Mouse (Mus musculus) embryonic facial prominence, embryonic 10.5 days (tissue): ENCODE data around the gene Cks2. TPM values are rescaled to one million over a fixed set of nuclear protein-coding genes. Genes with fewer than 3 reads are reported as not detected.
"Not testable (repeated sequence)": the region's sequence is repeated elsewhere in the genome, so short reads cannot be mapped to it uniquely, and the experiment has no call there.

ENCODE experiments used
- DNase-seq: peaks from one replicate; pipeline ENCODE4 v3.0.0-alpha.2; 2017; ENCODE audit warnings: low spot score
- H3K27ac ChIP-seq: fragments of 300-500 bp; sonication (generic); replicated peaks from 2 replicates; pipeline ENCODE4 v1.5.1; 2016; ENCODE audit warnings: mild to moderate bottlenecking
- H3K27me3 ChIP-seq: fragments of 300-500 bp; sonication (generic); replicated peaks from 2 replicates; pipeline ENCODE4 v1.6.1; 2016; ENCODE audit warnings: low read depth, mild to moderate bottlenecking; ENCODE audit not compliant: poor library complexity, severe bottlenecking
- H3K36me3 ChIP-seq: fragments of 300-500 bp; sonication (generic); replicated peaks from 2 replicates; pipeline ENCODE4 v1.6.1; 2016; ENCODE audit warnings: mild to moderate bottlenecking, moderate library complexity
- H3K4me1 ChIP-seq: fragments of 300-500 bp; sonication (generic); 2 replicates; pipeline ENCODE4 v1.6.1; 2016
- H3K4me3 ChIP-seq: fragments of 300-500 bp; sonication (generic); 2 replicates; pipeline ENCODE4 v1.5.1; 2016; ENCODE audit warnings: mild to moderate bottlenecking, moderate library complexity
- H3K9me3 ChIP-seq: fragments of 300-500 bp; sonication (generic); 2 replicates; pipeline ENCODE4 v1.6.1; 2016; ENCODE audit warnings: mild to moderate bottlenecking
- WGBS: fragments of 180-500 bp; shearing (Covaris S2); methylation state at CpG from one replicate; pipeline ENCODE4 v1.1.7; 2016; 5-methylcytosine and 5-hydroxymethylcytosine counted together
- polyA plus RNA-seq: library from polyadenylated mRNA; unstranded; fragments of >200 nt; fragmentation: Nextera tagmentation; extraction: Ambion mirVana; gene quantifications from 2 replicates; pipeline ENCODE4 v1.2.1, GENCODE M21; 2016

Gene Cks2
- polyA plus RNA-seq, 1 experiment from 2014 or later: 384 TPM

DNA sequence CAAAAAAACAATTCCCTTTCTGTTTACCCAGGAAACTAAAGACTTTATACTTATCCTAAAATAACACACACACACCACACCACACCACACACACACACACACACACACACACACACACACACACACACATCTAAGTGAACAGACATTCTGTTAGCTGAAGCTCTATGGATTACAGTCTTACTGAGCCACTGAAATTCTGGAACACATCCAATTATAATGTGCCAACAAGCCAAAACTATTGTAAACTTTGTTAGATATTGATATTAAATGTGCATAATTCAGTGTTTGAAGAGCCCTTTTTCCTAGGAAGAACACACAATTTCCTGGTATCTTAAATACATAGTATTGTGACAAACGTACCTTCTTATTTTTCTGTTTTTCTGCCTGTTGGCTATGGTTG lies 27.7 kb upstream of the Cks2 start:
- WGBS: 50% methylated on average over 1 of the region's 1 CpGs
- no peaks in the 10 kb centered on the region for H3K27me3 ChIP-seq
- H3K4me1 ChIP-seq: peaks cover 25% of the 10 kb centered on the region
- DNase-seq: no peak
- H3K27ac ChIP-seq: no peak overlapping the region
- H3K4me3 ChIP-seq: no peak overlapping the region
- no peaks in the 10 kb centered on the region for H3K9me3 ChIP-seq
- H3K36me3 ChIP-seq: no peaks in the 10 kb centered on the region

- no peaks in the 10 kb centered on the region for H3K9me3 ChIP-seq
- peak; percentile 78 for DNase-seq
- H3K27me3 ChIP-seq: no peaks in the 10 kb centered on the region
- no peak overlapping the region for H3K4me3 ChIP-seq
- H3K27ac ChIP-seq: no peak overlapping the region
- WGBS: 18% methylated on average over 6 of the region's 6 CpGs
- peaks cover 25% of the 10 kb centered on the region for H3K4me1 ChIP-seq
- no peaks in the 10 kb centered on the region for H3K36me3 ChIP-seq
These were observed 27.2 kb upstream of the Cks2 start for GRCm38 (mm10) chr13:51617861-51618260.

DNA sequence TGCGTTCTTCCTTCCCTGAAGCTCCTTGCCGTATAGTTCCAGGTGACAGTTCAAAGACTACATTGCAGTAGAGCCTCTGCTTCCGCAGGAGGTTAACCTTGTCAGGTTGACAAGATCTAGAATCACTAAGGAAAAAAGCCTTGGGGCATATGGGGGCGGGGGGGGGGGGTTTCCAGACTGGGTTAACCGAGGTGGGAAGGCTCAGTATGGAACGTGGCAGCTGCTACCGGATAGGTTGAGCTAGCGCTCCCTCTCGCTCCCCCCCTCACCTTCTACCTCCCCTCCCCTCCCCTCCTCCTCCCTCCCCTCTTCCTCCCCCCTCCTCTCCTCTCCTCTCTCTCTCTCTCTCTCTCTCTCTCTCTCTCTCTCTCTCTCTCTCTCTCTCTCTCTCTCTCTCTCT lies 26.4 kb upstream of the Cks2 start:
- Histone ChIP-seq H3K9me3 (no peaks in the 10 kb centered on the region), H3K4me1 (peaks cover 25% of the 10 kb centered on the region), H3K27me3 (no peaks in the 10 kb centered on the region), H3K4me3 (no peak overlapping the region; the same call in 1 of the 2 replicates), H3K27ac (no peak overlapping the region), H3K36me3 (no peaks in the 10 kb centered on the region)
- 26% methylated on average over 9 of the region's 9 CpGs for WGBS
- DNase-seq: no peak

- Histone ChIP-seq H3K4me1 (peaks cover 10% of the 10 kb centered on the region), H3K36me3 (no peaks in the 10 kb centered on the region), H3K4me3 (no peak overlapping the region), H3K27ac (no peak overlapping the region), H3K27me3 (no peaks in the 10 kb centered on the region), H3K9me3 (no peaks in the 10 kb centered on the region)
- 89% methylated on average over 5 of the region's 5 CpGs for WGBS
- DNase-seq: no peak
These were observed 22.4 kb upstream of the Cks2 start for GRCm38 (mm10) chr13:51622626-51623025.

- H3K36me3 ChIP-seq: no peaks in the 10 kb centered on the region
- 81% methylated on average over 2 of the region's 2 CpGs for WGBS
- no peak overlapping the region for H3K4me3 ChIP-seq
- H3K9me3 ChIP-seq: no peaks in the 10 kb centered on the region
- no peak overlapping the region for H3K27ac ChIP-seq
- H3K27me3 ChIP-seq: no peaks in the 10 kb centered on the region
- H3K4me1 ChIP-seq: peaks cover under 1% of the 10 kb centered on the region
- no peak for DNase-seq
These were observed 21.4 kb upstream of the Cks2 start for GRCm38 (mm10) chr13:51623678-51624077.

- Histone ChIP-seq H3K27ac (no peak overlapping the region), H3K9me3 (no peaks in the 10 kb centered on the region), H3K4me3 (no peak overlapping the region), H3K27me3 (no peaks in the 10 kb centered on the region), H3K36me3 (no peaks in the 10 kb centered on the region), H3K4me1 (no peaks in the 10 kb centered on the region)
- 85% methylated on average over 6 of the region's 6 CpGs for WGBS
- no peak for DNase-seq
These were observed 16.7 kb upstream of the Cks2 start for GRCm38 (mm10) chr13:51628273-51628848.

GRCm38 (mm10) chr13:51631354-51631992 lies 13.6 kb upstream of the Cks2 start:
- Histone ChIP-seq H3K4me1 (no peaks in the 10 kb centered on the region), H3K27me3 (no peaks in the 10 kb centered on the region), H3K4me3 (no peak overlapping the region), H3K9me3 (no peaks in the 10 kb centered on the region), H3K36me3 (no peaks in the 10 kb centered on the region), H3K27ac (no peak overlapping the region)
- 80% methylated on average over 15 of the region's 15 CpGs for WGBS
- DNase-seq: no peak

GRCm38 (mm10) chr13:51632560-51633218 lies 12.3 kb upstream of the Cks2 start:
- Histone ChIP-seq H3K4me3 (no peak overlapping the region), H3K27ac (no peak overlapping the region), H3K9me3 (no peaks in the 10 kb centered on the region), H3K27me3 (no peaks in the 10 kb centered on the region), H3K4me1 (no peaks in the 10 kb centered on the region), H3K36me3 (no peaks in the 10 kb centered on the region)
- DNase-seq: no peak
- WGBS: 88% methylated on average over 5 of the region's 5 CpGs

DNA sequence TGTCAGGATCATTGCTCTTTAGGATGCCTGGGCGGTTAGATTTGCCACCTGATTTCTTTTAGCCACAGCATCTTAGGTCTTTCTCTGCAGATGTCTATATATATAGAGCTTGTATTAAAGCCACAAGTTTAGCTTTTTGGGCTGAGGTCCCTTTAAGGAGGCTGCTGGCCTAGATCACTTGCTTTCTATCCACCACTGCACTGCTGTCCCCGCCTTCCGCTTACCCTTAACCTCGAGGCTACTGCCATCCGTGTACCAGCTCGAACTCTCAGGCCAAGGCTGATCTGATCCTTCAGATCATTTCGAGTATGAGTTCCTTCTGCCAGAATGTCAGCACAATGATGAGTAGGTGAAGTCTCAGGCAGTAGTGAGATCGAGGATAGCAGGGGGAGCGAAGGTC lies 9.6 kb upstream of the Cks2 start:
- H3K9me3 ChIP-seq, H3K36me3 ChIP-seq, H3K27ac ChIP-seq, H3K4me3 ChIP-seq, H3K4me1 ChIP-seq, H3K27me3 ChIP-seq, DNase-seq: not testable (repeated sequence)
- WGBS: 77% methylated on average over 6 of the region's 9 CpGs

DNA sequence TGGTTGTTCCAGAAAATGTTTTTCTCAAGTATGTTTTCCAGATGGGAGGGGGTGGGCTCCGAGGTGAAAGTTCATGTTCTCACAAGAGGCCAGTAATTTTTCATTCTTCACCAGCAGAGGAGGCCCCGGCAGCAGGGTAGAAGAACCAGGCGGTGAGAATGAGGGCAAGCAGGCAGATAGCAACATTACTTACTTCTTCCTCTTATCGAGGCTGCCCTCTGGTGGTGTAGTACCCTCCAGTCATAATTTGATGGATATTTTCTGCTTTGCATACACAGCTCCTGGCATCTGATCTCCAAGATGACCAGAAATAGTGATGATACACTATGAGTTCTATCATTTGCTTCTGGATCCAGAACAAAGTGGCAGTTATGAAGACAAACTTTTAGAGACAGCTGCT lies 6.1 kb upstream of the Cks2 start:
- H3K27ac ChIP-seq: no peak overlapping the region
- H3K27me3 ChIP-seq: no peaks in the 10 kb centered on the region
- H3K4me3 ChIP-seq: no peak overlapping the region
- 91% methylated on average over 4 of the region's 4 CpGs for WGBS
- H3K4me1 ChIP-seq: peaks cover 10% of the 10 kb centered on the region
- no peaks in the 10 kb centered on the region for H3K36me3 ChIP-seq
- no peak for DNase-seq
- H3K9me3 ChIP-seq: no peaks in the 10 kb centered on the region

GRCm38 (mm10) chr13:51641424-51641823 lies 3.6 kb upstream of the Cks2 start:
- Histone ChIP-seq H3K36me3 (no peaks in the 10 kb centered on the region), H3K4me1 (peaks cover 11% of the 10 kb centered on the region), H3K27ac (no peak overlapping the region), H3K9me3 (no peaks in the 10 kb centered on the region), H3K27me3 (no peaks in the 10 kb centered on the region), H3K4me3 (no peak overlapping the region)
- DNase-seq: no peak
- WGBS: 85% methylated on average over 3 of the region's 3 CpGs

DNA sequence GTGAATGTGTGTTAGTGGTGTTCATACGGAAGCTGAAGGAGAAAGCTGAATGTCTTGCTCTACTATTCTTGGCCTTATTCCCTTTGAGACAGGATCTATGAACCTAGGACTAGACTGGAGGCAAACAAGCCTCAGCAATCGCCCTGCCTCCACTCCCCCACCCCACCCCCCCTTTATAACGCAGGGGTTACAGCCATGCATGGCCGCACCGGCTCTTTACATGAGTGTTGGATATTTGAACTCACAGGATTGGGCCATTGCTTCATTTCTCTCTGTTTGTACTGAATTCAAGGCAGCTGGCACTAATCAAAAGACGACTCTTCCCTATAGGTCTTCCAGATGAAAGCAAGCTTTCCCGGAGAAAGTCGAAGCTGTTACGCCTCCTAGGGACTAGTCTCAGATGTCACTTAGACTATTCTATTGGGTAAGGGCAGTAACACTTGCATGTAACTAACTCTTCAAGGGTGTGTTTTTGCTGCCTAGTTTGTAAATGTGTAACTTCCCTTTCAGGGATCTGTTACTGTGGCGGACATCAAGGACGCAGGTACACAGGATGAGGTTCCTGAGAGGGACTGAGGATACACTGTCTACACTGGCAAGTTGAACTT lies 2.8 kb upstream of the Cks2 start:
- WGBS: 36% methylated on average over 11 of the region's 11 CpGs

More for the DNA sequence above, 2.8 kb upstream of the Cks2 start:
- Histone ChIP-seq H3K36me3 (no peaks in the 10 kb centered on the region), H3K4me1 (peaks cover 19% of the 10 kb centered on the region), H3K9me3 (no peaks in the 10 kb centered on the region), H3K4me3 (no peak overlapping the region), H3K27me3 (no peaks in the 10 kb centered on the region), H3K27ac (no peak overlapping the region)
- peak; percentile 18 for DNase-seq
